ENCODE assay signal across 1 mouse cellular context in the genomic region with DNA sequence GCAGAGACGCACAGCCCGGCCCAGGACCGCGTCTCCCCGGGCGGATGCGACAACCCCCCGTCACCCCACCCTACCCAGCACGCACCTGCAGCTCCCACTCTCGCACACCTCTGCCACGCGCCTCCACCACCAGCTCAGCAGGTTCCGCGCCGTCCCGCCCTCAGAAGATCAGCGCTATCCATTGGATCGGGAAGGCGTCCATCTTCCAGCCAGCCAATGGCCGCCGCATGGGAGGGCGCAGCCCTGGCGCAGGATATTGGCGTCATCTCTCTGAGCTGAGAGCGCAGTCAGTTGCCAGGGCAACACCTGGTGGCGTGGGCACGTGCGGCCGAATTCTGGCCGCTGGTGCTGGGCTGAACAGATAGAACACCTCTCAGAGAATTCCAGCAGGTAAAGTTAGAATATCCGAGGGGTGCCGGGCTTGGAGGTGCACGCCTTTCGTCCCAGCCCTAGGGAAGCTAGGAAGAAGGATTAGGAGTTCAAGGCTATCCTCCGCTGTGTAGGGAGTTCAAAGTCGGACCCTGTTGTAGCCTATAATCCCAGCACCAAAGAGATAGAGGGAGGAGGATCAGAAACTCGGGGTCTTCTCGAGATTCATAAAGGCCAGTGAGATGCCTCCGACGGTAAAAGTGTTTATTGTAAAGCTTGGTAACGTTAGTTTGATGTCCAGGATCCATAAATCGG.
TF ChIP-seq lines count a peak whose summit lies in the region.

TSS of gene 3110082I17Rik (minus strand) at position 144 of the 684 bp plus-strand sequence.

TF ChIP-seq in myocyte, 11 proteins besides CTCF, POLR2A, EP300 and RAD21 (continued from another document):
- peak; percentile 88 for TF ChIP-seq SRF (IDR thresholded peaks at IDR 0.05; ENCODE audit: control insufficient read depth, insufficient read length, low read depth)
